9 mouse cellular contexts compared by ENCODE assay signal in genomic region chr11:66167801-66168651, GRCm38 (mm10). TPM values are rescaled to one million over a fixed set of nuclear protein-coding genes. Genes with fewer than 3 reads are reported as not detected.
DNase-seq lines count a peak whose midpoint lies in the region; ATAC-seq and TF ChIP-seq lines count a peak whose summit lies in the region.
"Had no signal": no experiment of that assay in that cellular context is flagged by ENCODE, and none has a peak within 500 bp of the region (broad histone marks: within the 10 kb centered on the region; RNA-seq: fewer than 3 reads in every experiment).

Gene Dnah9 (minus strand): TSS chr11:66168551.

- in situ Hi-C loops in ES-E14 (cut with MboI; ENCODE audit: low sequenced_read_pairs in 2 of 2, unreplicated experiment in 2 of 2) = no loop called here

- H3K4me3 ChIP-seq in ES-E14 (ENCODE audit: insufficient read depth in 1 of 2, low read depth in 1 of 2, low read length in 2 of 2, poor library complexity in 1 of 2, severe bottlenecking in 1 of 2) = peak within 1 kb of the TSS; percentile 68 to 76
- H3K4me3 ChIP-seq in liver, embryonic 12.5 days = peak within 1 kb of the TSS; percentile 44
- H3K4me3 ChIP-seq in neural tube, embryonic 13.5 days = peak within 1 kb of the TSS; percentile 62

- intact Hi-C loops in heart, postnatal 14 days (cut with DNase I) = no loop called here

- H3K36me3 ChIP-seq in ES-E14 (ENCODE audit: control insufficient read depth, insufficient read depth, low read length, poor library complexity, severe bottlenecking) = no peaks in the 10 kb centered on the region
- no peaks in the 10 kb centered on the region for H3K36me3 ChIP-seq in liver, embryonic 12.5 days
- no peaks in the 10 kb centered on the region for H3K36me3 ChIP-seq in neural tube, embryonic 13.5 days
- H3K36me3 ChIP-seq: G1E had no signal

- WGBS in liver, embryonic 12.5 days (ENCODE audit: insufficient replicate concordance) = under 1% methylated on average over 53 of the region's 53 CpGs
- WGBS in neural tube, embryonic 13.5 days = under 1% methylated on average over 53 of the region's 53 CpGs

- H3K9me3 ChIP-seq in ES-E14 (ENCODE audit: control insufficient read depth, insufficient read depth, low read depth, low read length) = no peaks in the 10 kb centered on the region
- no peaks in the 10 kb centered on the region for H3K9me3 ChIP-seq in liver, embryonic 12.5 days (replicated peaks)
- no peaks in the 10 kb centered on the region for H3K9me3 ChIP-seq in neural tube, embryonic 13.5 days

- peak; percentile 86 for DNase-seq in ES-E14 (ENCODE audit: low read depth, low spot score)
- peak; percentile 28 for DNase-seq in cerebellum, adult 8-10 months
- peak; percentile 78 for DNase-seq in forelimb bud, embryonic 11.5 days (ENCODE audit: low read depth, low spot score)
- DNase-seq in heart, postnatal 14 days = peak; percentile 34 to 51
- peak; percentile 85 to 89 for DNase-seq in kidney, postnatal 4 days
- DNase-seq in urinary bladder, adult 2 months (ENCODE audit: low spot score) = peak; percentile 34

- peak within 1 kb of the TSS; percentile 68 for H3K4me2 ChIP-seq in liver, embryonic 12.5 days
- peak within 1 kb of the TSS; percentile 94 for H3K4me2 ChIP-seq in neural tube, embryonic 13.5 days

- peaks cover 18% of the 10 kb centered on the region for H3K27me3 ChIP-seq in liver, embryonic 12.5 days (replicated peaks)
- H3K27me3 ChIP-seq in neural tube, embryonic 13.5 days = no peaks in the 10 kb centered on the region

- 0 out of 4 replicates have a peak, but pooled peaks cover 0 to 2% of the 10 kb centered on the region in 2 experiments for H3K4me1 ChIP-seq in ES-E14 (ENCODE audit: control insufficient read depth in 2 of 2, insufficient read depth in 2 of 2, low read length in 2 of 2, poor library complexity in 1 of 2)
- no peaks in the 10 kb centered on the region for H3K4me1 ChIP-seq in liver, embryonic 12.5 days
- H3K4me1 ChIP-seq in neural tube, embryonic 13.5 days (replicated peaks) = peaks cover 7% of the 10 kb centered on the region

- H3K27ac ChIP-seq in ES-E14 (ENCODE audit: insufficient read depth, low read depth, low read length, poor library complexity, severe bottlenecking) = no peak within 1 kb of the TSS
- H3K27ac ChIP-seq in liver, embryonic 12.5 days = no peak within 1 kb of the TSS
- peak within 1 kb of the TSS; percentile 82 for H3K27ac ChIP-seq in neural tube, embryonic 13.5 days (replicated peaks)

- H3K9ac ChIP-seq in ES-E14 (ENCODE audit: insufficient read depth, low read depth, low read length, poor library complexity, severe bottlenecking) = 0 out of 2 replicates have a peak within 1 kb of the TSS, but pooled peaks have one; percentile 11
- no peak within 1 kb of the TSS for H3K9ac ChIP-seq in liver, embryonic 12.5 days
- peak within 1 kb of the TSS; percentile 69 for H3K9ac ChIP-seq in neural tube, embryonic 13.5 days

- peak; percentile 58; the same call in 1 of the 2 replicates for ATAC-seq in liver, embryonic 12.5 days
- ATAC-seq in neural tube, embryonic 13.5 days (ENCODE audit: low read depth) = peak; percentile 97

TF ChIP-seq in ES-E14, 5 proteins besides CTCF, POLR2A, EP300 and RAD21:
- TF ChIP-seq ZNF384 (IDR thresholded peaks at IDR 0.05; ENCODE audit: low read depth, low read length) (no peak), CHD2 (IDR thresholded peaks at IDR 0.05; ENCODE audit: low read depth, low read length) (no peak), ZC3H11A (IDR thresholded peaks at IDR 0.05; ENCODE audit: borderline replicate concordance, low read depth, low read length) (no peak), HCFC1 (IDR thresholded peaks at IDR 0.05; ENCODE audit: borderline replicate concordance, insufficient read depth, low read length) (no peak), MAFK (IDR thresholded peaks at IDR 0.05; ENCODE audit: insufficient read depth, low read depth, low read length) (no peak)

RNA-seq across cellular contexts. Expression of gene Dnah9, which starts in this region (rescaled TPM):
- total RNA-seq in ES-E14 (2012; rRNA removed) = 0.09 and 0.21 TPM in 2 replicates
- total RNA-seq in heart, postnatal 14 days (2021) = under 1 TPM; 0.02 to 0.17 TPM
- not detected in 2 replicates for polyA plus RNA-seq in liver, embryonic 12.5 days (2016; fragmentation: Nextera tagmentation; extraction: Ambion mirVana)
- 1.2 and 1.9 TPM in 2 replicates for polyA plus RNA-seq in neural tube, embryonic 13.5 days (2015; fragmentation: Nextera tagmentation; extraction: Ambion mirVana)
- polyA plus RNA-seq in urinary bladder, adult 2 months (2012; rRNA removed) = 0.07 and 0.17 TPM in 2 replicates
- polyA plus RNA-seq: G1E had no signal

Comparison
In these comparisons a context has a peak if more than half of its experiments do, and no peak if none do; other contexts are left out.
1. Peak in DNase-seq, H3K4me3 ChIP-seq and H3K9ac ChIP-seq in ES-E14; RNA of the gene not detected or under 1 TPM.
2. Peak in DNase-seq in heart, postnatal 14 days; RNA of the gene not detected or under 1 TPM.
3. Peak in ATAC-seq, H3K4me3 ChIP-seq and H3K4me2 ChIP-seq in liver, embryonic 12.5 days; RNA of the gene not detected or under 1 TPM.
4. Peak in DNase-seq in urinary bladder, adult 2 months; RNA of the gene not detected or under 1 TPM.
5. DNase-seq: peak in every context shown above with its lines; median percentile 87 in kidney, postnatal 4 days; 86 in ES-E14; 78 in forelimb bud, embryonic 11.5 days; 42 in heart, postnatal 14 days; 34 in urinary bladder, adult 2 months; 28 in cerebellum, adult 8-10 months.